Mouse (Mus musculus) neural tube, embryonic 10.5 days (tissue): ENCODE data around the gene Bcl7a.
A peak's percentile ranks its signal among the peaks of the same experiment; 100 is the strongest.

Experiments
- DNase-seq: peaks from one replicate; pipeline ENCODE4 v3.0.0-alpha.2; 2017; ENCODE audit warnings: low spot score; ENCODE audit errors: extremely low spot score

The Bcl7a gene

GRCm38 (mm10) chr5:123343707-123344627 lies at the start of gene Bcl7a:
Gene Bcl7a (plus strand): TSS chr5:123343834.
- DNase-seq = peak; percentile 90

GRCm38 (mm10) chr5:123294653-123295052 lies 49.0 kb upstream of the Bcl7a start:
- DNase-seq = no peak

GRCm38 (mm10) chr5:123296224-123296806 lies 47.3 kb upstream of the Bcl7a start:
- no peak for DNase-seq

- DNase-seq = no peak
These were observed 46.5 kb upstream of the Bcl7a start for GRCm38 (mm10) chr5:123296972-123297754.

- no peak for DNase-seq
These were observed 45.8 kb upstream of the Bcl7a start for GRCm38 (mm10) chr5:123297830-123298229.

- DNase-seq = no peak
These were observed 45.1 kb upstream of the Bcl7a start for GRCm38 (mm10) chr5:123298526-123298925.

- no peak for DNase-seq
These were observed 43.1 kb upstream of the Bcl7a start for GRCm38 (mm10) chr5:123300496-123301034.

- DNase-seq = peak; percentile 61
These were observed 41.7 kb upstream of the Bcl7a start for GRCm38 (mm10) chr5:123301780-123302521.

- DNase-seq = no peak
These were observed 35.9 kb upstream of the Bcl7a start for GRCm38 (mm10) chr5:123307630-123308282.

GRCm38 (mm10) chr5:123309816-123310215 lies 33.8 kb upstream of the Bcl7a start:
- DNase-seq = no peak

GRCm38 (mm10) chr5:123310221-123310620 lies 33.4 kb upstream of the Bcl7a start:
- DNase-seq = no peak

GRCm38 (mm10) chr5:123313058-123313630 lies 30.5 kb upstream of the Bcl7a start:
- no peak for DNase-seq

- DNase-seq = no peak
These were observed 29.7 kb upstream of the Bcl7a start for GRCm38 (mm10) chr5:123313851-123314380.

- DNase-seq = no peak
These were observed 28.3 kb upstream of the Bcl7a start for GRCm38 (mm10) chr5:123315219-123315866.

GRCm38 (mm10) chr5:123317992-123318391 lies 25.6 kb upstream of the Bcl7a start:
- no peak for DNase-seq

- no peak for DNase-seq
These were observed 23.5 kb upstream of the Bcl7a start for GRCm38 (mm10) chr5:123320136-123320535.

GRCm38 (mm10) chr5:123324242-123324641 lies 19.4 kb upstream of the Bcl7a start:
- no peak for DNase-seq

- no peak for DNase-seq
These were observed 17.5 kb upstream of the Bcl7a start for GRCm38 (mm10) chr5:123326006-123326750.

- no peak for DNase-seq
These were observed 16.9 kb upstream of the Bcl7a start for GRCm38 (mm10) chr5:123326751-123327148.
